Mouse (Mus musculus): ENCODE measurements around the gene Agmo.

The Agmo gene

DNA sequence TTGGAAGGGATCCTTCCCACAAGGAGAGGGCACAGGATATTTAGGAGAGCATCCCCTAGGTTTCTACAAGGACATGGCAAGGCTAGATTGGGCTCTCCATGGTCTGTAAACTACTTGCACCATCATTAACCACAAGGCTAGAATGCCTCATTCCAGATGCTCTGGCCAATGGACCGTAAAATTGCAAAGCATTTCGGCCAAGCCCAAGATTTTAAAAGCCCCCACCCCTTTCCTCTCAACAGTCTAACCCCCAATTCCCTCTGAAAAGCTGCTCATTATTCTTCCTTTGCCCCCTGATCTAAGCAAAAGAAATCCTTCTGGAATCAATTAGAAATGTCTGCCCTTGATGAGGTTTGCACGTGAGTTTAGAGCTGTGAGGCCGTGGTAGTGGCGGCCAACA, 185.3 kb downstream of the Agmo start:
- no peak for DNase-seq (ENCODE audit: extremely low spot score, low read depth, low spot score)

DNA sequence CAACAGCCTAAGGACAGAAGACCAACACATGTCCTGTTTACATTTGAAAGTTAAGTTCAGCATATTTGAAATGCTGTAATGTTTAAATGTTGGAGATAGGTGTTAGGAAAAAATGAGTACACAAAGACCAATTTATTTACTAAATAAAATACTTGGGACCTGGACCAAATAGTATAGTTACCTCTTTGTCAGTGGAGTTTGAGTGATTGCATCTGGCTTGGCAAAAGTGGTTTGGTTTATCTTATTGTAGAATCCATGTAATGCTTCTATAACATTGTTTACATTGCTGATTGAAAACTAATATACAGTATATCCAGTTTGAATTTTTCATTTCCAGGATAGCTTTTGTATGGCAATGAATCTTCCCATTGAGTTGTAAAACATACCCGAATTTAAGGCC, 193.0 kb downstream of the Agmo start:
- no peak for DNase-seq (ENCODE audit: extremely low spot score, low read depth, low spot score)

DNA sequence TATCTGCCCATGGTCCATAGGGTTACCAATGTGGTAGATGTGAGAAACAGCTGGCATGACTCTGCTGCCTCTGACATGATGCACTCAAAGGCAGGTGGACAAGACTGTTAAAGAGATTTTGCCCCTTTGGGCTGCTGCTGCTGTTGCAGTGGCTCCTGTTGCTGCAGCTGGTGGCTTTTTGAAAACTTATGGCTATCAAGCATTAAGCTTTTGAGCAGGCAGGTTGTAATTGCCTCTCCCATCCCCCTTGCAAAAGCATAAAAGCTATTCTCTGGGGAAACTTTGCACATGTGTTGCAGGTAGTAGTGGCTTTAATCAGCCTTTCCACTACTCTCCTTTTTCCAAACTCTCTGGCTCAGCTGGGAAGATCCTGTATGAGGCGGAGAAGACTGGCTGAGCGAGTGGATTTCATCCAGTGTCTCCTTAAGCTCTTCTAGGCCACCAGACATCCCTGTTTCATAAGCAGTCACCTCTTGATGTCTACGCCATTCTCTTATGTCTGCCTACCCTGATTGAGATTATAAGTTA, 201.1 kb downstream of the Agmo start:
- DNase-seq (ENCODE audit: extremely low spot score, low read depth, low spot score): no peak

DNA sequence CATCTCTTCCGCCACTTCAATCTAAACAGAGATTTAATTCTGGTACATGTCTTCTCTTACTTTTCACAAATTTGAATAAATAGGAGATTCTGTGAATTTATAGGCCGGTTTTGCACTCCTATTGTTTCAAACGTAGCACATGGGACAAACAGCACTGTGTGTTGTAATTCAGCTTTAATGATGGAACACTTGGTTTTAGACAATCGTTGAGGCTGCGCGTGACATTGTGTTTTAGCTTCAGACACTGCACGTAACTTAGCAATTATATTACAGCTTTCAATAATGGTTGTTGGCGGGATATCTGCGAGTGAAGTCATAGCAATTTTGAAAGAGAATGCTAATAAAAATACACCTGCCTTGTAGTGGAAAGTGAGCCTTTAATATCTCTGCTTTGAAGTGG, 203.8 kb downstream of the Agmo start:
- no peak for DNase-seq (ENCODE audit: extremely low spot score, low read depth, low spot score)

DNA sequence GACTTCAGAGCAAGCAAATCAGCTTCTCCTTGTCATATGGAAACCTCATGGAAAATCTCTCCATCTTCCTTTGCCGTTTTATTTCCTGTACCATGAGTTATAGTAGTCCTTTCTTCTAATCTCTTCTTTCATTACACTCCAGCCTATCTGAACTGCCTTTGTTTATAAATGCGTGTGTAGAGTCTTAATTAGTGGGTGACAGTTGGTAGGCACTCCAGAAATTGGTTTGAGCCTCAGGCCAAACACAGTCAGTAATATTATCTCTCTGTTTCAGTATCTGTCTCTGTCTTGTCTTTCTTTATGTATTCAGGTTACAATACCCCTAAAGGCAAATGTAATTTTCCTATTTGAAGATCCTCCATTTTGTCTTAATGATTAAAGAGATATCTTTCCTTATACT, 208.2 kb downstream of the Agmo start:
- DNase-seq (ENCODE audit: extremely low spot score, low read depth, low spot score): no peak

DNA sequence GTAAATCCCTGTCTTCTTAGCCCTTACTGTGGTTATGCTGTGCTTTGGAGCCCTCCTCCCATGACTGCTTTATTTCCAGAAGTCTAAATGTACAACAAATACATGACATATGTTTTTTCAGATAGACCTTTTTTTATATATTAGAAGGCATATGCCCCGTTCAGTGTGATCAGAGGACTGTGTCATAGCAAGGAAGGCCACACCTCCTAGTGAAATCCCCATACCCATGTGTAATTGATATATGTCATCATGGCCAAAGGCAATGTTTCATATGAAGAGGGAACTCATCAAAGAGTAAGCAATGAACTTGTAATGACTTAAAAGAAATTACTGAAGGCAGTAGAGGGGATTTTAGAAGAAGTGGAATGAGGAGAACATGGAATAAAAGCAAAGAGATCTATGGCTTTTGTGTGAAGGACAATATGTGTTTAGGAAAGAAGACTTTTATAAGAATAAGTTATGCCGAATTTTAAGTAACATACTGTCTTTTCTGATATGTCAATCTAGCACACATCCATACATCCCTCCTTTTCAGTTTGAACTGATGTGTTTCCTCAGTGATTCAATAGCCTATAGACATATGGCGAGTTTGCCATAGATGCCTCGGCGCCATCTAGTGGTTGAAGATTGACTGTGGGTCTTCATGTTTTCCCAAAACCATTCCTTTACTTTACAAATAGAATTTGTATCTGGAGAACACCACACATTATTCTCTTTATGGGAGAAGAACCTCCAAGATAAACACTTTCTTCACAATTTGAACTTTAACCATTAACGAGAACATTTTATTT, 209.1 kb downstream of the Agmo start:
- no peak for DNase-seq (ENCODE audit: extremely low spot score, low read depth, low spot score)

DNA sequence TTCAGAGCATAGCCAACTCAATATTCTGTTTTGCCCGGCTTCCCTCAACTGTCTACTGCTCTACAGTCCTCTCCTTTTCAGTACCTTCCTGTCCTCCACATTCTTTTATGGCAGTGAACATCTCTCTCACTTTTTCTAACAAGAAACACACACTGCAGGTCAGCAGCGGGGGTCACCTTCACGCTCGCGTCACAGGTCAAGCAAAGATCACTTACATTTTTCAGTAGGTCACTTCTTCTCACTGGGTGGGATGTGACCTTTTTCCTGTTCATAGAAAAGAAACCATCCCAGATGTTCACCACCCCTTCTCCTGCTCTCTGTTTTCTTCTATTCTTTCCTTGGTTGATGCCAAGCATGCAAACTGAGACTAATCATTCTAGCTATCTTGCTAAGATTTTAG, 230.2 kb downstream of the Agmo start:
- DNase-seq (ENCODE audit: extremely low spot score, low read depth, low spot score): no peak

DNA sequence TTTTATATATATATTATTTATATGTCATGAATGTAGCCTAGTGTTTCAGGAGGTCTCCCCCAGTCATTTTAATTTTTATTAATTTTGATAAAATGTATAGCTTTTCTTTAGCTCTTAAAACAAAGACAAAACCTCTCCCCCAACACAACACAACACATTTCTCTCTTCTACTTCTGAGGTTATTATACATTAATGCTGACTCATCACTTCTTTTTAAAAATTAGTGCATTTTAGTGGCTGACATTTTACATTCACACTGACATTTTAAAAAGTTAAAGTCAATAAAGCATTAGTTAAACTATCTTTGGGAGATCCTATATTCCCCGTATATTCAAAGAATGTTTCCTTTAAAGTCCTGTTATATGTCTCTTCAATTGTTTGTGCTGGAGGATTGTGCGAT, 235.4 kb downstream of the Agmo start:
- DNase-seq (ENCODE audit: extremely low spot score, low read depth, low spot score): no peak

DNA sequence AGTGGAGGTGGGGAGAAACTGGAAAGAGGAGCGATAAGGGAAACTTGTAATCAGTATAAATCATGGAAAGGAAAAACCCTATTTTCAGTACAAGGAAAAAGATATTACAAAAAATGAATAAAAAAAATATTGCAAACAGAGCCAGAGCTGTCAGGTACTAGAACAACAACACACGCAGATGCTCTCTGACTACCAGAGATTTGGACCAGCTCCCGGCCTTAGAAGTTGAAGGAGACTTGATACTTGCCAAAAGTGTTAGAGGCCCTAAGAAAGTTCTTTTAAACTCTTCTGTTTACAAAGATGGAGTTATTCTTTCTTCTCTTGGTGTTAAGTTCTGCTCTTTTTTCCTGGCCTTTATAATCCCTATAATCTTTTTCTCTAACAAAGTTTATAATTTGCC, 246.6 kb downstream of the Agmo start:
- no peak for DNase-seq (ENCODE audit: extremely low spot score, low read depth, low spot score)

DNA sequence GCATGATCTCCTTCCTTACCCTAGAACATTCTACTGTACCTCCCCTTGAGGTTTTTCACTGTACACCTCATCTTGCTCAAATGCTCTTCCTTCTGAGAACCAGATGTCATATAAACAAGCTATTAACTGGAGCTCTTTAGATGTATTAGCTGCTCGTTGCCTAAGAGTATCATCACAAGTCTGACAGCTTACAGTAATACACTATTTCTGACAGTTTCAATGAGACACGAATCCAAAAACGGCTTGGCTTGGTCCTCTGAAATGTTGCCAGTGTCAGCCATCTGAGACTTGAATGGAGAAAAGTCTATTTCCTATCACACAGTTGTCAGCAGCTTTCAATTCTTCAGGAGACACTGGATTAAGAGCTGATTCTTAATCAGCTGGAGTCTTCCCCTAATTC, 257.4 kb downstream of the Agmo start:
- no peak for DNase-seq (ENCODE audit: extremely low spot score, low read depth, low spot score)

DNA sequence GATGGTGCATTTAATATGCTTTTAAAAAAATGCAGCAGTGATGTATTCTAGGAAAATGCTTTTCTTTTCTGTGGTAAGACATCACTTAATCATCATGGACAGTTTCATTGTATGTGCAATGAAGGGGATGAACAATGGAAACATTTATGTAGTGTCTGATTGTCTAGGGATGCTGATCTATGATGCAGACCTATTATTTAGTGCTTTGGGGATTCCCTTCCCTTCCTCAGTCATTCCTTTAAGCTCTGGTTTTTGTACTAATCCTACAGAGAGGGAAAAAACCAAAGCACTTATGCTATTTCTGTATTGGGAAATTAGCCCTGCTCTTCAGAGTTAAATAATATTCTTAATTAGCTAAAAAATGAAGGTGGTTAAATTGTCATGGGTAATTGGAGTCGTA, 266.0 kb downstream of the Agmo start:
- no peak for DNase-seq (ENCODE audit: extremely low spot score, low read depth, low spot score)

DNA sequence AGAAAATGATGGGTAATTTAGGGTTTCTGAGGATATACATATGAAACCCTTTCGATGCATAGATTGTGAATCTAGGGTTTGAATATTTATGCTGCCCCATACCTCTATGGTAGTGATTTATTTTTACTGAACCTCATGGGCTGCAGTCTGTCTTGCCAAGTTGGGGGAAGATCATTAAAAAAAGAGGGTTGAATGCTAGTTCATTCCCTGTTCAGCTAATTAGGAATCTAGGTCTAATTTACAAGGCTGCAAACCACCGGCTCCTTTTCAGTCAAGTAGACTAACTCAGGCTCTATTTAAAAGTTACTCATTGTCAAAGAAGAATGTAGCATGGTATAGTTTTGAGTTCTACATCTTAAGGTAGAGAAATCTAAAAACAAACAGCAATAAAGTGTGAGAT, 266.4 kb downstream of the Agmo start:
- DNase-seq (ENCODE audit: extremely low spot score, low read depth, low spot score): no peak

DNA sequence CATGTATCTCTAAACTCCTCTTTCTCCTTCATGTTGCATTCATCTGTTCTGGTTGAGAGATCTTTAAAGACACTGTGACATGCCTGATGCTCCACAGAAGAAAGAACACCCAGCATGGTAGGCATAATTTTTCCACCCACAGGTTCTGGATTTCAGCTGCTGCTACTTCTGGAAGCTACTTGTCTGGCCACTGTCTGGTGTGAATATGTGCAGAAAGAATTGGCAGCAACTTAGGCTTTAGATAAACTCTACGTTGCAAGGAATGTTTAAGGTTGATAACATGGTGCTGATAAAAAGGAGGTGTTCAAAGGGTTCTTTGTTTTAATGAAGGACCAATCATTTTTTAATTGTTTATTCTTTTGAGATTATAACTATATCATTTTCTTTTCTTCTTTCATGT, 280.3 kb downstream of the Agmo start:
- no peak for DNase-seq (ENCODE audit: extremely low spot score, low read depth, low spot score)

DNA sequence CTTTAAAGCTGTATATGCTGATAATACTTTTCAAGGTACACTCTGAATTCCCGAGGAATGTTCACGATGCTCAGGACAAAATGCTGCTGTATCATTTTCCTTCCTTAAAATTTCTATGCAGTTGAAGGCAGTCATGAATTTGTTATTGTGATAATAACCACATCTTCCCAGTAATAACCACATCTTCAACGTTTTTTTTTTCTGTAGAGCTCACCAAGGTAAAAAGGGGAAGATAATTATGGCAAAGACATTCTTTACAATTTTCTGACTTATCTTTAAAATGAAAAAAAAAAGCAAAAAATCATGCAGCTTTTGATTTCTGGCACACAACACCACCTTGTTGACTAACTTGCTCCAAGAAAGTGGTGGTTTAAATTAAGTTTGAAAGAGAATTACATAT, 283.2 kb downstream of the Agmo start:
- no peak for DNase-seq (ENCODE audit: extremely low spot score, low read depth, low spot score)

DNA sequence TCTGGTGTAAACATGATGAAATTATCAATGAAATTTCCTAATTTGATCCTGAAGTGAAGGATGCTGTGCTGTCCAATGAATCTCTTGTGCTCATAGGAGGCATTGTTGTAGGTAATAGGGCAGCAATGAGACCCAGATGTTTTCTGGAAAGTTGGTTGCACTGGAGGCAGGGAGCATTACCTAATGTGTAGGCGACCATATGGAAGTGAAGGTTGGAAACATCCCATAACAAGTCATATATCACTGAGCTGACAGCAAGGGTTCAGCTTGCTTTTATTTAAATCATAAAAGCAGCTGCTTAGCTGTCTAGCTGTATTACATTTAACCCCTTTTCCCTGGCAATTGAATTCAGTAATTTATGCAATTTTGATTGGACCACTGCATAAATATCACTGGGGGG, 299.6 kb downstream of the Agmo start:
- DNase-seq (ENCODE audit: extremely low spot score, low read depth, low spot score): peak; percentile 64

DNA sequence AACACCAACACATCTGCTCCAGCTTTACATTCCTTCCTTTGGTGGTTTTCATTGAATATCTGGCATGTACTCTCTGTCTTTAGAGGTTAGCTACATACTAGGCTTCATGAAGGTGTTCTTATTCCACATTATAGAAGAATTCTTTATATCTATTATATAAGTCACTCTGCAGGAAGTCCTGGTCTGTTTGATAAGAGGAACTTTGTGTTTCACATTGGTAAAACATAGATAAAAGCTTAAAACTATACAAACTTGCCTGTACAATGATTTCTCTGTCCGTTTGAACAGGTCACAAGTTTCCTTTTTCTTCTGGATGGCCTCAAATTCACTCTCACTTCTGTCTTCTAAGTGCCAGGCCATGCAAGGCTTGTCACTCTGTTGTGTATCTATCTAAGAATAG, 316.8 kb downstream of the Agmo start:
- DNase-seq (ENCODE audit: extremely low spot score, low read depth, low spot score): no peak

DNA sequence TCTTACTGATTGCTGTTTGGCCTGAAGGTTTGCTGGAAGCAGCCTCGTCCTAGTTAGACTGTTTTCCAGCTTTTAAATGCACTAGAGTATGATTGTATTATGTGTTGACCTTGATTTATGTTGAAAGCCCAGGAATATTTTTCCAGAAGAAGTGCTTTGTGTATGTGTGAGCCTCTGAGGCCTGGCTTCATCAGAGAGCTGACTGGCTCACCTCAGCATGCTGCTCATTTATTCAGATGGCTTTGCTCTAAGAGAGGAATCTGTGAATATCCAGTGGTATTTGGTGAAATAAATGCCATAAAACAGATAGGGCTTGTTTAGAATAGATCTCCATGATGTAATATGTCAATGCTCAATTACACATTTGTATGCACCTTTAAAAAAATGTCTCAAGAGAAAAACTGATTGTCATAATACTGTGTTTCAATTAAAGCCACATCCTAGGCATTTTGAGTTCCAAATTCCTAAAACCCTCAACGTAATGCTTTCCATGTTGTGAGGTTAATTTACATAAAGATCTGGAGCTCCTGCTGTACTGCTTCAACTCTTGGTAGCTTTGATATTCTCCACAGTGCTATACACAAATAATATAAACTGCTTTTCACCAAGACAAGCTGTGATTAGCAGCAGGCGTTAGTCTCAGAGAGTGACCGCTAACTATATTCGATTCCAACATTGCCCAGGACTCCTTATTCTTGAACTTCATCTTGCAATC, 324.6 kb downstream of the Agmo start:
- no peak for DNase-seq (ENCODE audit: extremely low spot score, low read depth, low spot score)

DNA sequence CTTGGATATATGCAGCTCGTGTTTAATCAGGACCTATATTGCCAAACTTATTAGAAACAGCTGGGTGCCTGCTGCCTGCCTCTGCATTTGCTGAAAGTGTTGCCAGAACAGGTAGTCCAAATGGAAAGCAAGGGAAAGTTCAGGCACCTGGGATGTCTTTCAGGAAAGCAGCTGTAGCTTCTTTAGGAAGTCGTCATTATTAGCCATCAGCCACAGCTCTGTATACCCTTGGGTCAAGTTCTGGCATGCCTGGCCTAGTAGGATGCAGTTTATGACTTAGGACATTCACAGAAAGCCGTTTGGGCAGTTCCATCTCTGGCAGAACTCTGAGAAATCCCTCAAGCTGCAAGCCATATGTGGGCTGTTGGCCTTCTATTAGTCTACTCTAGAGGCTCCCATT, 330.5 kb downstream of the Agmo start:
- DNase-seq (ENCODE audit: extremely low spot score, low read depth, low spot score): peak; percentile 33

DNA sequence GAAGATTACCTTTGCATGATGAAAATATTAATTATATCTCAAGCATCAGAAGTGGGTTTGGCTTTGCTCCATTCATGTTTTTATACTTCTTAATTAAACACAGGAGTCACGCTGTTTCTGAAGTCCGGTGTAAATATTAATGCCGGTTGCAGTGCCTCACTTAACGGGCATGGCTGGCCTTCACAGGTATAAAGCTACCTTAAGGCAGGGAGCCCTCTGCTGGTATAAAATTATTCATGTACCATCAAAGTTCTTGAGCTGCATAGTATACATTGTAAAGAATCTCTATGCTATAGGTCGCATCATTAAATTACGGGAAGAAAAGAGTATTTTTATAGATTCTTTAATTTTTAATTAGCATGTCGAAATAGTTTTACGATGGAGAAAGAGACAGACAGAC, 341.3 kb downstream of the Agmo start:
- no peak for DNase-seq (ENCODE audit: extremely low spot score, low read depth, low spot score)

DNA sequence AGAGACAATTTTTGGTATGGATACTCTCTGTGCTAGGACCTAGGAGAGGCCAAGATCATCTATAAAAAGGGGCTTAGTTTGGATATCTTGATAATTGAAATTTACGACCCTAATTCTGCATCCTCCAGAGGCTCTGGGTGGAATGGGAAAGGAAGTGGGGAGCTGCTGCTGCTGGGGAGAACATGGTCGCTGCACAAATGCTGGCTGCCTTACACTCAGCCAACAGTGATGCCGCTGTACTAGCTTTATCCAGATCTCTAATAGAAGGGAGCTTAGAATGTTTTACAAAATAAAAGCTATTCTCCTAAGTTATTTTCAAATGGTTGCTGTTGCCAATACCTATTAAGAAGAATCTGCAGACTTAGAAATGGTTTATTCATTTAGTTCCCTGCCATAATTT, 351.4 kb downstream of the Agmo start:
- no peak for DNase-seq (ENCODE audit: extremely low spot score, low read depth, low spot score)

DNA sequence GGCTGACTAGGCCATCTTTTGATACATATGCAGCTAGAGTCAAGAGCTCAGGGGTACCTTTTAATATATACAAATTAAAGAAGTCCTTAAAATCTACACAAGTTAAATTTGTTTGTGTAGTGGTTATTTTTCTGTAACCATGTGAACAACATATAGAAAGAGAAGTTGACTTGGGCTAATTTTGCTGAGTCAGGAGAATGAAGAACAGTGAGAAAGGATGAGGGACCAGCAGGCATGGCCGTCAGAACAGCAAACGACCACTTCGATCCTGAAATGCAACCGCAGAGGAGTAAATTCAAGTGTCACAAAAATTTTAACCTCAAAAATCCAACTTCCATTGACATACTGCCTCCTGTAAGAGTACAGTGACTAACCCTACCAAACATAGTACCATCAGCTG, 371.4 kb downstream of the Agmo start:
- DNase-seq (ENCODE audit: extremely low spot score, low read depth, low spot score): no peak

DNA sequence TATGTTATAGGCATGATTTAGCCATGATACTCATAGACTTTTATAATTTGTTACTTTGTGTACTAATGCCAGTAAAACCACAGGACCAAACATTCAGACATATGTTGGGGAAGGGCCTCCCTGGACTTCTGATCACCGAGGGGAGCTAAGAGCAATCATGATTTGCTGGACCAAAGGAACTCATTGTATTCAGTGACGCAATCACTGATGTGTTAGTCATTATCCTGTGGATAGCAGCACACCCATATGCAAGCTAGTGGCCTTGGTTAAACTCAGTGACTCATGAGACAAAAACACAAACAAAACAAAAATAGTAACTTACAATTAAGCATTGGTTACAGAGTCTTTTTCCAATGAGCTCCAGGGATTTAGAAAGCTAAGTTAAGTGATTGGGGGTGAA, 373.3 kb downstream of the Agmo start:
- DNase-seq (ENCODE audit: extremely low spot score, low read depth, low spot score): no peak

DNA sequence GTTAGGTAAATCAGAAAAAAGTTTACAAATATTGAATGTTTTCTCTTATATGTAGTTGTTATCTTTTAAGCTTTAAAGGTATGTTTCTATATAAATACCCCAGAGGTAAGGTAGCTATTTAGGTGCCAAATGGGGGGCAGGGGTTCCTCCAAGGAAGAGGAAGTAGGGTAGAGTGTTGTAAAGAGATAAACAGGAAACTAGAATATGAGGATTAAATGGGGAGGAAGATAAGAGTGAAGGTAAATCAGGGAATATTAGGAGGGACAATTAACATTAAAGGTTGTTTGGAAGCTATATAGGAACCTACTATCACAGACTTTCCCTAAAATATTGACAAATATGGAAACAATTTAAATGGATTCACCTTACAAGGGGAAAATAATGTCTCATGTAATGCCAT, 382.6 kb downstream of the Agmo start:
- no peak for DNase-seq (ENCODE audit: extremely low spot score, low read depth, low spot score)

All from hindlimb bud, embryonic 11.5 days (tissue).